Mouse (Mus musculus): ENCODE measurements at regions not wholly inside any gene's neighbourhood (a gene's known extent, or its start where the extent isn't known, plus 50 kb on each side); places are given as distances from the start of the nearest gene placed in this dataset.

- no peak overlapping the region for H3K9ac ChIP-seq (ENCODE audit: control insufficient read depth, low read depth, low read length, poor library complexity, severe bottlenecking)
- no peak overlapping the region for H3K4me3 ChIP-seq (ENCODE audit: control insufficient read depth in 1 of 2, insufficient read depth in 1 of 2, low read depth in 2 of 2, low read length in 2 of 2)
- H3K4me1 ChIP-seq (ENCODE audit: control insufficient read depth in 1 of 2, insufficient read depth in 2 of 2, low read length in 2 of 2): no peaks in the 10 kb centered on the region
- no peaks in the 10 kb centered on the region for H3K9me3 ChIP-seq (replicated peaks; ENCODE audit: insufficient read depth, low read length)
- no peak overlapping the region for H3K27ac ChIP-seq (ENCODE audit: control insufficient read depth, low read depth, low read length)
- no peak for TF ChIP-seq MAFK (IDR thresholded peaks at IDR 0.05; ENCODE audit: borderline replicate concordance, low read depth, low read length)
- no peak for TF ChIP-seq CTCF (IDR thresholded peaks at IDR 0.05 in 2 of 3, conservative IDR thresholded peaks at IDR 0.05 in 1 of 3; ENCODE audit: control insufficient read depth in 1 of 3, insufficient read depth in 1 of 3, low read depth in 2 of 3, low read length in 3 of 3, poor library complexity in 1 of 3, severe bottlenecking in 1 of 3)
- no peak for TF ChIP-seq MAX (IDR thresholded peaks at IDR 0.05; ENCODE audit: low read length)
- TF ChIP-seq E2F4 (IDR thresholded peaks at IDR 0.05; ENCODE audit: borderline replicate concordance, low read depth, low read length): no peak
- no peak for TF ChIP-seq BHLHE40 (IDR thresholded peaks at IDR 0.05; ENCODE audit: borderline replicate concordance, low read depth, low read length)
- TF ChIP-seq GATA1 (IDR thresholded peaks at IDR 0.05; ENCODE audit: low read depth, low read length): no peak
- TF ChIP-seq USF2 (IDR thresholded peaks at IDR 0.05; ENCODE audit: borderline replicate concordance in 1 of 2, insufficient read depth in 1 of 2, low read depth in 1 of 2, low read length in 2 of 2): no peak
- no peak for TF ChIP-seq HCFC1 (IDR thresholded peaks at IDR 0.05; ENCODE audit: low read depth, low read length)
- TF ChIP-seq RCOR1 (IDR thresholded peaks at IDR 0.05; ENCODE audit: low read depth, low read length): no peak
- DNase-seq (ENCODE audit: low read depth, low spot score): no peak
- H3K36me3 ChIP-seq (ENCODE audit: control insufficient read depth in 1 of 2, insufficient read depth in 2 of 2, low read length in 2 of 2): no peaks in the 10 kb centered on the region
- H3K79me2 ChIP-seq (ENCODE audit: control insufficient read depth, insufficient read depth, low read length, poor library complexity): no peaks in the 10 kb centered on the region
- no peaks in the 10 kb centered on the region for H3K27me3 ChIP-seq (ENCODE audit: control insufficient read depth in 1 of 2, insufficient read depth in 2 of 2, low read length in 2 of 2)
Observed at GRCm38 (mm10) chr17:45824977-45825376, 91.3 kb upstream of the 1600014C23Rik start.

GRCm38 (mm10) chr17:45823501-45823900, 89.9 kb upstream of the 1600014C23Rik start:
- Histone ChIP-seq H3K9ac (ENCODE audit: control insufficient read depth, low read depth, low read length, poor library complexity, severe bottlenecking) (no peak overlapping the region), H3K79me2 (ENCODE audit: control insufficient read depth, insufficient read depth, low read length, poor library complexity) (no peaks in the 10 kb centered on the region), H3K4me3 (ENCODE audit: control insufficient read depth in 1 of 2, insufficient read depth in 1 of 2, low read depth in 2 of 2, low read length in 2 of 2) (no peak overlapping the region), H3K4me1 (ENCODE audit: control insufficient read depth in 1 of 2, insufficient read depth in 2 of 2, low read length in 2 of 2) (no peaks in the 10 kb centered on the region), H3K9me3 (replicated peaks; ENCODE audit: insufficient read depth, low read length) (no peaks in the 10 kb centered on the region), H3K27me3 (ENCODE audit: control insufficient read depth in 1 of 2, insufficient read depth in 2 of 2, low read length in 2 of 2) (peaks cover 0 to 3% of the 10 kb centered on the region in 2 experiments; a peak in 2 of 4 replicates), H3K36me3 (ENCODE audit: control insufficient read depth in 1 of 2, insufficient read depth in 2 of 2, low read length in 2 of 2) (no peaks in the 10 kb centered on the region), H3K27ac (ENCODE audit: control insufficient read depth, low read depth, low read length) (no peak overlapping the region)
- no peak for DNase-seq (ENCODE audit: low read depth, low spot score)
- TF ChIP-seq GATA1 (IDR thresholded peaks at IDR 0.05; ENCODE audit: low read depth, low read length) (no peak), ZMIZ1 (IDR thresholded peaks at IDR 0.05; ENCODE audit: low read depth, low read length) (no peak), USF2 (IDR thresholded peaks at IDR 0.05; ENCODE audit: borderline replicate concordance in 1 of 2, insufficient read depth in 1 of 2, low read depth in 1 of 2, low read length in 2 of 2) (no peak), ZC3H11A (IDR thresholded peaks at IDR 0.05; ENCODE audit: low read depth, low read length) (no peak), NRF1 (IDR thresholded peaks at IDR 0.05; ENCODE audit: insufficient read depth, low read depth, low read length, poor library complexity, severe bottlenecking) (no peak), MYB (IDR thresholded peaks at IDR 0.05; ENCODE audit: low read depth, low read length) (no peak), MYC (IDR thresholded peaks at IDR 0.05; ENCODE audit: low read depth, low read length) (no peak), POLR2A (IDR thresholded peaks at IDR 0.05; ENCODE audit: control insufficient read depth in 1 of 2, insufficient read depth in 1 of 2, low read depth in 1 of 2, low read length in 2 of 2, poor library complexity in 1 of 2) (no peak), CHD2 (IDR thresholded peaks at IDR 0.05; ENCODE audit: low read length) (no peak), SMC3 (IDR thresholded peaks at IDR 0.05; ENCODE audit: low read depth, low read length) (no peak)
